Mouse (Mus musculus) lung, postnatal 25 days (tissue): ENCODE data around the gene Zg16.
"Not testable (repeated sequence)": the region's sequence is repeated elsewhere in the genome, so short reads cannot be mapped to it uniquely, and the experiment has no call there.

Source experiments
- DNase-seq: peaks from one replicate; pipeline ENCODE4 v3.0.0; 2022; ENCODE audit warnings: low spot score

Gene Zg16

DNA sequence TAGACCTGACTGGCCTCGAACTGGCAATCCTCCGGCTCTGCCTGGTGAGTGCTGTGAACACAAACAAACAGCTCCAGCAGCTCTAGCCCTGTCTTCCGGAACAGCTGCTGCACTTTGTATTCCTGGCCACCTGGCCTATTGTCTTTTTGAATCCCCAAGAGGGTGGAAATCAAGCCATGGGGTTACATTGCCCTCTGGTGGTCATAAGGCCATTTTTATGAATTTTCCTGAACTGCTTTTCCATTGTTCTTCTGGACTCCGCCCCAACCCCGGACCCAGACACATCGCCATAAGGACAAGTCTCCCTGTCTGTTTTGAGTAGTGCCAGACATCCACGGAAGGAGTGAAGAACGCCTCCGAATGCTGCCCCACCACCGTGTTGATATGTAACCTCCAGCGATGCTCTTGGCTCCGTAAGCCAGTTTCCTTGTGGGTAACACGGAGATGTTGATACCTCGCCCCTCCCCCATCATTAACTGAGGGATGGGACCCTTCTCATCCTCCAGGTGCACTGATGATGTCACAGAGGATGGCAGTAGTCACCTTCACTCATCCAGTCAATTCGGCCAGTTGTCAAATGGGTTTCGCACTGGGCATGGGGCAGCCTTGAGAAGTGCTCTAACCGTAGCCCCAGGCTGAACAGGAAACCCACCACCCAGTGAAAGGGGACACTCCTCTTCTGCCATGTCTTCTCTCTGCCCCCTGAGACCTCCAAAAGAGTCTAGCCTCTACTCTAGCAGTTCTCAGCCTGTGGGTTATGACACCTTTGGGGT is 17.6 kb upstream of the Zg16 start:
- peak; percentile 86 for DNase-seq

DNA sequence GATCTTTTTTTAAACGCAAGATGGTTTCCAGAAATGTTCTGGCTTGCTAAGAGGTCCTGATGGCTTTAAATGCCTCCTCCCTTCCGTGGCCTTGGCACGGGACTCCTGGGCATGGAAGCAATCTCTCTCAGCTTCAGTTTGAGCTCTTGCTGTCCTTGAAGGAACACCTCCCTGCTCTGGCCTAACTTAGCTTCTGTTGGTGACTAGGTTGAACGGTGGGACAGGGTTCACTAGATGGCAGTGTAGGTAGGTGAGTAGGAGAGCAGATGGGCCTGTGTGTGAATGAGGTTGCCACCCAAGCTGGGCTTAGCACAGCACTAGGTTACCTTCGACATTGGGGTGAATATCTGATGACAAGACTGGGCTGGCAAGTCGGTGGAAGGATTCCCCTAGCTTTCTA is 16.8 kb upstream of the Zg16 start:
- no peak for DNase-seq

DNA sequence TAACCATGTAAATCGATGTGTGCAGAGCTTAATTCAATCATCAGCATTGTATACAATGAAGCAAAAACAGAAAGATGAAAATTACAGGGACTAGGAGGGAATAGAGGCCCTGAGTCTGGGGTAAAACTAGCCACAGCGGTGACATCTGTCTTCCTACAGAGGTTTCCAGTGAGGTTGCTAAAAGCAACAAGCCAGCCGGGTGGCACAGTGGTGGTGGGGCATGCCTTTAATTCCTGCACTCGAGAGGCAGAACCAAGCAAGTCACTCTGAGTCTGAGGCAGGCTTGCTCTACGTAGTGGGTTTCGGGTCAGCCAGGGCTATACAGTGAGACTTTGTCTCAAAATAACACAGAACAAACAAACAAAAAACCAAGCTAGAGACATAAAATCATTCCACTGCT is 15.0 kb upstream of the Zg16 start:
- no peak for DNase-seq

DNA sequence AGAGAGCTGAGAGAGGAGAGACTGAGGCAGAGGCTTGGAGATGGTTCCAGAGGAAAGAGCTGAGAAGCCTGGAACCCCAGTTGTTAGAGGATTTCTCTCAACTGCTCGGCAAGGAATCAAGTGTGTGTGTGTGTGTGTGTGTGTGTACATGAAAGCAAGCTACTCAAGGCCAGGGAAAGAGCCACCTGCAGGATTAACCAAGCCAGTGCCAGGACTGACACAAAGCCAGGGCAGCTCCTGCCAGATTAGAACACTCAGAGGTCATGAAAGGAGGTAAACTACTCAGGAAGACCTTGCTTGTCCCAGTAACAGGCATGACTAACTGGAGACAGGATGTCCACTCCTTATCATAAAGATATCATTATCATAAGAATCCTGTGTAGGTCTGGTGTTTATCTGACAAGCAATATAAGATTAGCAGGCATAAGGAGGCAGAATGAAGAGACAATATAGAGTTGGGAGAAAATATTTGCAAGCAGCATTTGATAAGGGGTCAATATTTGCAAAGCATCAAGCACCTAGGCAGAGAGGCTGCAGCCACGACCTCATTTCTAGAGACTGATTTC is 14.4 kb upstream of the Zg16 start:
- DNase-seq = no peak

DNA sequence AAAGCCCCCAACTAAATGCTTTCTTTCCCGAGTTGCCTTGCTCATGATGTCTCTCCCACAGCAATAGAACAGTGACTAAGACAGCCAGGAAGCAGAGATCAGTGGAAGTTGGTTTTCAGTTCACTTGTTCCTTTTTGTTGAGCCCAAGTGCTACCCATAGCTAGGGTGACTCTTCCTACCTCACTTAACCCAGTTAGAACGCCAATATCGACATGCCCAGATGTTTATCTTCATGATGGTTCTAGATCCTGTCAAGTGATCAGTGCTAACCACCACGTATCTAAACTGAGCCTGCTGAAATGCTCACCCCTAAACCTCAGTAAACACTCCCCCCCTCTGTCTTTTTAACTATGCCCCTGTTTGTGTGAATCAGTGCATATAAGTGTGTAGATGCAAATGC is 12.4 kb upstream of the Zg16 start:
- no peak for DNase-seq

DNA sequence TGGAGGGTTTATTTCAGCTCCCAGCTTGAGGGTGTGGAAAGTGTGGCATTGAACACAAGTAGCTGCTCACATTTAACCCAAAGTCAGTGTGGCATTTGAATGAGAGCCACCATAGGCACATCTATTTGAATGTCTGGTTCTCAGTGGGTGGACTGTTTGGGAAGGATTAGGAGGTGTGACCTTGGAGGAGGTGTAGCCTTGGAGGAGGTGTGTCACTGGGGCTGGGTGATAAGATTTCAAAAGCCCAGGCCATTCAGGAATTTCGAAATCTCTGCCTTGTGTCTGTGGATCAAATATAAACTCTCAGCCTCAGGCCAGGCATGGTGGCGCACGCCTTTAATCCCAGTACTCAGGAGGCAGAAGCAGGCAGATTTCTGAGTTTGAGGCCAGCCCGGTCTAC is 11.8 kb upstream of the Zg16 start:
- DNase-seq = no peak

DNA sequence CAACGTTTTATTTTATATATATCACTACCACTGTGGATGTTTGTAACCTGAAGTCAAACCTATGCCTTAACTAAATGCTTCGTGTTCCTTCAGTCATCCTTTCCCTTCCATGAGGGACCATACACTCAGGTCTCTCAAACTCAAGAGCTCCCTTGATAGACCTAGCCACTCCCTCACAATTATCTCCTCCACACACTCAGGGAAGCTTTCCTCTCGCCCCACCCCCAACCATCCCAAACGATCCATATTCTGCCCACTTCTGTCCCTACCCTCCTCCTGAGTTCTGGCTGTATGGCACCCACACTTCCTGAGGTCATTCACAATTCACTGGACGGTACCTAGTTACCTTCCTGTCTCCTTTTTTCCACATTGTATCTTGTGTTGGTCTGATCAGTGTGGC is 11.4 kb upstream of the Zg16 start:
- DNase-seq = no peak

DNA sequence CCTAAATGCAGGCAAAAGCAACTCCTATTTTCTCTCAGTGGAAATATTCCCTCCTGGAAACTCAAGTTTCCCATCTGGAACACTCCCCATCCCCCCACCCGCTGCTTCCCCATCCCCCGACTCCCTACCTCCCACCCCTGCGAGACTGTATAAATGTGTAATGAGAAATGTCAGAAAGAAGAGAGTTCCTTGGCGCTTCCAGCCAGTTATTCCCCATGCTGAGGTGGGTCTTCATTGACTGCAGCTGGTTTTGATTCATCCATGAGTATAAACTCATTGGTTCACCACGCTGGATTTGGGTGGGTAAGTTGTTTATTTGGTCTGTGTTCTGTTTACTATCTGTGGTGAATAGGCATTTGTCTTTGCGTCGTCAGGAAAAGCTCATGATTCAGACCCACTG is 9.3 kb upstream of the Zg16 start:
- DNase-seq = no peak

DNA sequence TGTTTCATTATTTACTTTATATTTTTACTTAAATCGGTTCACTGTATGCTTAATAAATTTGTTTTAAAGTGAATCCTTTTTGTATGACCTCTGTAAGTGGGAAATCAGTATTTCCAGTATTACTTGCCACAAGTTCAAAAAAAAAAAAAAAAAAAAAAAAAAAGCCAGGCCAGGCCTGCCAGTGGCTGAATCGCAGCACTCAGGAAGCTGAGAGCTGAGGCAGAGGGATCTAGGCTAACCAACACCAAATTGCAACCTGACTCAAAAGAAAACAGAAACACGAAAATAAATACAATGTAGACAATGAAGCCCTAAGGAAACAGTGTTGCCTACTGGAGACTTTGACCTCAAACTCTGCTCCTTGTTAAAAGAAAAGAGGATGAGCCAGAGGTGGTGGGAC is 6.8 kb upstream of the Zg16 start:
- DNase-seq = no peak

DNA sequence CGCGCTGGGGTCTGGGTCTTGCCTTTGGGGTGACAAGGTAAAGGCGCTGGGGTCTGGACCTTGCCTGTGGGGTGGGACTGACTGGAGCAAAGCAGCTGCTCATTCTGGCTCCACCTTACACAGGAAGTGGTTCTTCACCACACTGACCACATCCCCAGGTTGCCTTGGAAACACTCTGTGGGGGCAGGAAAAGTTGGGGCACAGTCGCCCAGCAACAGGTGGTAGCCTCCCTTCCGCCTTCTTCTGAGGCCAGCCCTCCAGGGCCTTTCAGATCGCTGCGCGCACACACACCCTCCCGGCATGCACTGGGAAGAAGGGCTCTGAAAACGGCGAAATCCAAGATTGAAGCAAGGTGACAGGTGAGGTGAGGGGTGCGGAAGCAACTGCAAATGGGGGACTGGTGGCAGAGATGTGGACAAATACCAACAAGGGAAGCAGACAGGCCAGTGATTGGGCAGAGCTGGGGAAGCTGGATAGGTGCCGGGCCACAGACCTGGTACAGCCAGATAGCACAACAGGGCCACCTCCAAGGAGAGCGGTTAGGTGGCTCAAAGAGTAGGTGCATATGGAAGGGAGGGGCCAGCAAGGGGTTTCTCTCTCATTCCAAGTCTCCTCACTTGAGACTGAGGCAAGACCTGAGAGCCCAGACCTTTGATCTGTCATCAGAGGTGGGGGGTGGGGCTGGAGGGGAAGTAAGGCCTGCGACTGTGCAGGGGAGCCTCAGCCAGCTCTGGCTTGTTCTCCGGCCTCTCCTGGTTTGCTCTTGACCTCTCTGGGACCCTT is 4.2 kb upstream of the Zg16 start, which contains the start of gene AI467606:
TSS of gene AI467606 (plus strand) at position 246 of the 783 bp plus-strand sequence.
- peak; percentile 92 for DNase-seq

DNA sequence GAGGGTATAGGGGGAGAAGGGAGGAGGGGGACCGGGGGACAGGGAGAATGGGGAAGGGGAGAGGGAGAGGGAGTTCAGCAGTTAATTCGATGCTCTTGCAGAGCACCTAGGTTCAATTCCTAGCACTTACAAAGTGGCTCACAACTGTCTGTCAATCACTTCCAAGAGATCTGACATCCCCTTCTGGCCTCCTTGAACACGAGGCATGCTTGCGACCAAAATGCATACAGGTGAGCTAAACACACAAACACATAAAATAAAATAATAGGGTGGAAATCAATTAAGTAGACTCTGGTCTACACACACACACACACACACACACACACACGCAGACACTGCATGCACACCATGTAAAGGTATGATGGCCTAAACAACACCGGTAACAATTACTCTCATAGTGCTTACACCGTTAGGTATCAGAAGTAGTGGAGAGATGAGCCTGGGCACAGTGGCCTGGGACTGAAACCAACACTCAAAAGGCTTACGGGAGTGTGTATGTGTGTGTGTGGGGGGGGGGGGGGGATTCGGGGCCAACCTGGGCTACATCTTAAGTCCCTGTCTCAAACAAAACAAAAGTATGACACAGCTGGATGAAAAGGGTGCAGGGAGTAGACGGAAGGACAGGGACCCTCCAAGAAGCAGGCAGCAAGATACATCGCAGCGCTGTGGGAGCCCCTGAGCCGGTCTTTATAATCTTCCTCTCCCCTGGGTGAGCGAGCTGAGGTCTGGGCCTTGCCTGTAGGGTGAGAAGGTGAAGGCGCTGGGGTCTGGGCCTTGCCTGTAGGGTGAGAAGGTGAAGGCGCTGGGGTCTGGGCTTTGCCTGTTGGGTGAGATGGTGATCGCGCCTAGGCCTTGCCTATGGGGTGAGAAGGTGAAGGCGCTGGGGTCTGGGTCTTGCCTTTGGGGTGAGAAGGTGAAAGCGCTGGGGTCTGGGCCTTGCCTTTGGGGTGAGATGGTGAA is 3.3 kb upstream of the Zg16 start:
- no peak for DNase-seq

DNA sequence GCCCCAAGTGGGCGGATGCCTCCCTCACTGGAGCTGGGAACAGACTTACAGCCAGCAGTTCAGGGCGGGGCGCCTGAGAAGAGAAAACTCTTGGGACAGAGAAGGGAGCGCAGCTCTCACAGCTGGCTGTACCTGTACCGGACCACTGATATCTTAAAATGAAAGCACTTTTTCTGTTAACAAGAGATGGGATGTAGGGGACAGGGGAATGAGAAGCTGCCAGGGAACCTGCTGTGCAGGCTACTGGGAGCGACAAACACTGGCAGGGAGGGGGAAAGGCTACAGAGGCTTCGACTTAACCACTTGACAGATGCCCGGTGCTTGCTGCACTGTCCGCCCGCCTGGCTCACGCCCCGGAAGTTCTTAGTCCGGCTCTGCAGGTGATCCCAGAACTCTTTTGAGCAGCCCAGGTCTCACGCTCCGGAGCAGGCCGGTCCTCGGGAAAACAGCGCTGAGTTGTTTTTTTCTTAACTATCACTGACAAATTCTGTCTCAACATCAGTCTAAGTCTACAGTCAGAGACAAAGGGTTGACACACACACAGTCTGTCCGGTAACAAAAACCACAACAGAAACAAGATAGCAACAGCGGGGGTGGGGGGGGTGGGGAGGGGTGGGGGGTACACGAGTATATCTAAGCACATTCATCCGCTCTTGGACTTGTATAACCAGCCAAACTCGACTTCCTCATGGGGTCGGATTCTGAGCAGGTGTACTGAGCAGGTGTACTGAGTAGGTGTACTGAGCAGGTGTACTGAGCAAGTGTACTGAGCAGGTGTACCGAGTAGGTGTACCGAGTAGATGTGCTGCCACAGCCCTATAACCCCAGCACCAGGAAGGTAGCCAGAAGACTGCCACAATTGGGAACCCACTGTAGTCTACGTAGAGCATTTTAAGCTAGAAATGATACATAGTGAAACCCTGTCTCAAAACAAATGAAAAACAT is 2.0 kb upstream of the Zg16 start:
- DNase-seq = peak; percentile 38

DNA sequence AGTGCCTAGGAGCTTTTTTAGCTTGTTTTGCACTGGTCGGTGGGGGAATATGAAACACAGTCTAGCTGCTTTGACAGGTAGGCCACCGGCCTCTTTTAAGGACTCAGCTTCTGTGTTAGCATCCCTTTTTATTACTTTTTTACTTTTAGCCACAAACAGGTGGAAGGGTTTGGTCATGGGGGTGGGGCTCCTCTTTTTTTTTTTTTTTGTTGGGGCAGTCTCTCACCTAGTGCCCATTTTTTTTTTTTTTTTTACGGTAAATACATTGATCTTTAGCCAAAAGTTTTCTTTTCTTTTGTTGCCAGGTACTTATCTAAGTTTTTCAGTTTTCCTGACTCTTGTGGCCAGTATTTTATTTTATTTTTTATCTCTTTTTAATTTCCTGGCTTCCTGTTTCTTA is 955 bp upstream of the Zg16 start:
- no peak for DNase-seq

DNA sequence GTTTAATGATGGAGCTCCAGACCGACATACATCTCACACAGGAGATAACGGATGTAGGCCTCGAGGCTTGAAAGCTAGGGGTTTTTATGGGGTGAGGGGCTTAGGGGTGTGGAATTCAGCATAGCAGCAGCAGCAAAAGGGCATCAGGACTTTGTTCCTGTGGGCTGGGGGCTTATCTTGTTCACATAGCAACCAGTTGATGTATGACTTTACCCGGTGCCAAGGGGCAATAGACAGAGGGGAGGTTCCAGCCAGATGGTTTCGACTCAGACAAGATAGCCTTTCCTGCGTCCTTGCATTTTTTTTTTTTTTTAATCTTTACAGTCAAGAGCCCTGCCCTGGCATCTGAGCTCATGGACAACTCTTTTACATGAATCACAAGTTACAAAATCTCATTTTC is 1.4 kb downstream of the Zg16 start:
- DNase-seq = not testable (repeated sequence)

DNA sequence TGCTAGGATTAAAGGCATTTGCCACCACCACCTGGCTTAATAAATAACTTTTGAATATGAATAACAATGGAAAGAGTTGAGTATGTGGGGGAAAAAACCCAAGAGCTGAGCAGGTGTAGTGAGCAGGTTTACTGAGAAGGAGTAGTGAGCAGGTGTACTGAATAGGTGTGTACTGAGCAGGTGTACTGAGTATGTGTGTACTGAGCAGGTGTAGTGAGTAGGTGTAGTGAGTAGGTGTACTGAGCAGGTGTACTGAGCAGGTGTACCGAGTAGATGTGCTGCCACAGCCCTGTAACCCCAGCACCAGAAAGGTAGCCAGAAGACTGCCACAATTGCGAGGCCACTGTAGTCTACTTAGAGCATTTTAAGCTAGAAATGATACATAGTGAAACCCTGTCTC is 2.3 kb downstream of the Zg16 start:
- no peak for DNase-seq

DNA sequence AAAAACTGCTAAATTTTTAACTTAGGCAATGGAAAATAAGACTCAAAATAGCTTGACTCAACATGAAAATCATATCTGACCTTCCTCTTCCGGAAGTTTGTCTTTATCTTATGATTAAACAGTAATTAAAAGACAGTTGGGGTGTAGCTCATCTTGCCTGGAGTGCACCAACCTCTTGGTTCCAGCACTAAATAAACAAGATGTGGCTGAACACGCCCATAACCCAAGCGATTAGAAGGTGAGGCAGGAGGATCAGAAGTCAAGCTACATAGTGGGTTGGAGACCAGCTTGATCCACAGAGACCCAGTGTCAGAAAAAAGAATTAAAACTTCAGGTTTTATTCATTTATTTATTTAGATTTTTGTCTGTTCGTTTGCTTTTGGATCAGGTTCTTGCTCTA is 3.4 kb downstream of the Zg16 start:
- DNase-seq = no peak

DNA sequence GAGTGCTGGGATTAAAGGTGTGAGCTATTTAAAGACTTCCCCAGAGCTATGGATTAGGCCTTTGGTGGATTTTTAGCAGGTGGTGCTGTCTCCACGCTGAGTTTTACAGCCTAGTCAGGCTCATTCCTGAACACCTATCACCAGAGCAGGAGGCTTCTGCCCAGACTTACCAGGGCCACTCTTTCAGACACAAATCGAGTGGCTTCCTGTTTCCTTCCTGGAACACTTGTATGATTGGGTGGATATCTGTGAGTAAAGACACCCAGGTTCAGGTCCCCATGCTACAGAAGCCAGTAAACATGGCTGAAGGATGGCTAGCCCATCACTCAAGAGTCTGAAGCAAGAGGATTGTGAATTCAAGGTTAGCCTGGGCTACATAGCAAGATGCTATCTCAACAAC is 4.1 kb downstream of the Zg16 start:
- no peak for DNase-seq

DNA sequence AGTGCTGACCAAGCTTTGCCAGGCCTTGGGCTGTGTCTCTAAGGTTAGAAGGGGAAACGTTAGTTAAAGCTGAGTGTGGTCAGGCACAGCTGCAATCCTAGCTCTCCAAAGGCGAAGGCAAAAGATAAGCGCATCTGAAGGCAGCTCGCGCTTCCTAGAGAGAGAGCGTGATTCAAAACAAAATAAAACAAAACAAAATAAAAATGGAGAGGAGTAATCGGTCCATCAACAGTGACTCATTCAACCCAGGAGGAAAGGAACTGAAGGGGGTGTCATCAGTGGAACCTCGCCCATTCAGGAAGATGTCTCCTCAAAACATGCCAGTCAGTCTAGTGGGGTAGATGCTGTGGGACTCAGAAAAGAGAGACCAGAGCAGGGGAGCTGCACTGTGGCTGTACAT is 4.9 kb downstream of the Zg16 start:
- DNase-seq = no peak

DNA sequence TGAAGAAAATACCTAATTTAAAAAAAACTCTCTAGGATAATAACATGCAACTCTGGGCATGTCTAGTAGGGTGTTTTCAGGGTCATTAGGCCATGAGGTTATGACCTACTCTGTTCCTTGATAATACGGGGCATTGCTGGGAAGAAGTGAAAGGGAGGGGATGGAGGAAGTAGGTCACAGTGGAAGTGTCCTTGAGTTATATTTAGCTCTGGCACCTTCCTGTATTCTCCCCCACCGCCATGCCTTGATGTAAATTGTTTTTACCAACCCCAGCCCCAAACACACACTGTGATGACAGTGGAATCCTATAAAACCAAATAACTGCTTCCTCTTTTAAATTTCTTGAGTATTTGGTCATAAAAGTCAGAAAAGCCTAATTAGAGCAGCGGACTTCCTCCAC is 7.1 kb downstream of the Zg16 start:
- peak; percentile 14 for DNase-seq

DNA sequence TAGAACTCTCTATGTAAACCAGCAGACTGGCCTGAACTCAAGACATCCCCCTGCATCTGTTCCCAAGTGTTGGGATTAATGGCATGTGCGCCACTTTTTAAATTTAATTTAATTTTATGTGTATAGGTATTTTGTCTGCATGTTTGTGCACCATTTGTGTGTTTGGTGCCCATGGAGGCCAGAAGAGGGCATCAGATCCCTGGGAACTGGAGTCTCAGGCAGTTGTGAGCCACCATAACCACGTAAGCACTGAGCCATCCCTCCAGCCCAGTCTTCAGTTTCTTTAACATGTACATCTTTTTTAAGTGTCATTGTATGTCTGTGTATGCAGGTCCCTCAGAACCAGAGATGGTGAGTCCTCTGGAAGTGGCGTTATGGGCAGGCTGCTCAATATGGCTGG is 9.4 kb downstream of the Zg16 start:
- peak; percentile 10 for DNase-seq

DNA sequence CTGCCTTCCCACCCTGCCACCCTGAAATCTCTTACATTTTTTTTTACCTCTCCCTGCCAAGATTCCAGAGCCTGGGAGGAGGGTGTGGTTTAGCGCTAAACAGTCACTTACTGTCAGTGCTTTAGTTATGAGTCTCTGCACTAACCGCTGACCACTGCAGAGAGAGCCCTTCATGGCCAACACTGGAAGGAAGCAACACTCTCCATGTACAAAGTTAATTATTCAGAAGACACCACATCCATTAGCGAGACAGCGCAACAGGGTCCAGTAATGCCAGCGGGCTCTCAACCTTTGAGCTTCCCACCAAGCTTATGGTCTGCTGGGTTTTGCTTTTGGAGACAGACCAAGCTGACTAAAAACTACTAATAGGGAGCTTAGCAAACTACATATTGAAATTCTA is 10.9 kb downstream of the Zg16 start:
- DNase-seq = no peak
